Mouse (Mus musculus): ENCODE measurements around the gene Osbpl9. TPM values are rescaled to one million over a fixed set of nuclear protein-coding genes. Genes with fewer than 3 reads are reported as not detected.
A peak's percentile ranks its signal among the peaks of the same experiment; 100 is the strongest.

The Osbpl9 gene
- polyA plus RNA-seq (2017; shearing (Covaris generic)) = 10 to 100 TPM; 76.5 to 80.8 TPM

DNA sequence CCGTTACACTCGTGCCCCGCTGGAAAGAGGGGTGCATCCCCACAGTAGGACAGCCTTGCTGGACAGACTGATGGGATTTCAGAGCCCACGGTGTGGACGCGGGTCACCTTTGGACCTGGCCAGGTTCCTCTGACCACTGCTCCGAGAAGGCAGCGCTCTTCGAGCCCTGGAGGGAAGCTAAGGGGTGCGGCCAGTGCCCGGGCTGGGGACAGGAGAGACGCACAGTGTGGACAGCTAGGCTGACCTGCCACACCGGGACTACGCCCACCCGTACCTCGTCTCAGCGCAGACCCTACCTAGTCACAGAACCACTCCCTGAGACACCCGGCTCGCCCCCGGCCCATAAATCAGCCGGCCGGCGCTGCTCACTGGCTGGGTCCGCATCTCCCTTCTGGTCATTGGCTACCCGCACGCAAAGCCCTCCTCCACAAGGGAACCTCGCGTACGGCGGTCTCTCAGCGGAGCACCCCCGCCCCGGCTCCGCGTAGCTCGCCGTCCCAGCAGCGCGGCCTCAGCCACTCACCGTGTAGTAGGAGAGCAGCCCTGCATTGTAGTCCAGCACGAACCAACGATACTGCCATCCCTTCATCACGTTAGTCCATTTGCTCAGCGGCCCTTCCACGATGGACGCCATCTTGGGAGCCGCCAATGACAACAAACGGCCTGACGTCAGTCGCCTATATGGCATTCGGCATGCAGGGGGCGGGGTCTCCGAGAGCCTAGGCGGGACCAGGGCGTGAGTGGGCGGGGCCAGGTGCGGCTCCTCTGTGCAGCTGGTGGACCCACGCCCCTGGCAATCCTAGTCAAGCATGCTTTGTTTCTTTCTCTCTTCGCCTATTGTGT is at the start of gene Osbpl9:
Osbpl9 (minus strand) TSS at position 691 of the 843 bp plus-strand sequence.
- peak; percentile 92 for ATAC-seq

DNA sequence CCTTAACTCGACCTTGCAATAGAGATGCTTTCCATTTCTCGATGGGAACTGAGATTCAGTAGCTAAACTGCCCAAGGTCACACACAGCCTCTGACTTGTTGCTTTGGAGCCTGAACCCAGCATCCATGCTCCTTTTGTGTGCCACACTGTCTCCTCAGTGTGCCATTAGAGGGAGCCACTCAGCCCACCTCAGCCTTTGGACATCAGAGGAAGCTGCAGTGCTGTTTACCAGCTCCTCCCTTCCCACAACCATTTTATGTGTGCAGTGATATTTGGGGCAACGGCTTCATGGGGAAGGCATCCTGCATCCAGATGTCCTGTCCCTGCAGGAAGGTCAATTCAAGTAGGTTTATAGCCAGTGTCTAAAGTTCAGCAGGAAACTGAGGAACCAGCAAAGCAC is 49.5 kb upstream of the Osbpl9 start:
- ATAC-seq = no peak

DNA sequence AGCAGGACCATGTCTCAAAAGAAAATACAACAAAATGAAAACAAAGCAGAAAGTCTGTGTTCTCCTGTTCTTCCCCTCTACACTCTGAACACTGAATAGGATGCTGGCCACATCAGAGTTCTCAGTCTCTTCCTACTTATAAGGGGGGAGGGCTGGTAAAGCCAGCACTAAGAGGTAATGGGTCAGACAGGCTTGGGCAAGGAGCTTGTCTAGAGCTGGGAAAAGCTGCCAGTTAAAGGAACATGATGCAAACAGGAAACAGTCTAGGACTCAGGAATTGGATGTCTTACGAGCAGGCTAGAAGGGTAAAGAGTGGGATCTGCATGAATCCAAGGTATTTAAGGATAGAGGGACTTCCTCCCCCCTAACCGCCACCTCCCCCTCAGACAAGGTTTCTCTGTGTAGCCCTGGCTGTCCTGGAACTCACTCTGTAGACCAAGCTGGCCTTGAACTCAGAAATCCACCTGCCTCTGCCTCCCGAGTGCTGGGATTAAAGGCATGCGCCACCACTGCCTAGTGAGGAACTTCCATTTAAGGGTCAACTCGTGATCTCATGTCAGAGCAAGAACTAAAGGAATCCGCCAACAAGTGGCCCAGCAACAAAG is 43.0 kb upstream of the Osbpl9 start:
- ATAC-seq = no peak

- ATAC-seq = no peak
Measured at GRCm38 (mm10) chr4:109244506-109244905, 42.4 kb upstream of the Osbpl9 start.

DNA sequence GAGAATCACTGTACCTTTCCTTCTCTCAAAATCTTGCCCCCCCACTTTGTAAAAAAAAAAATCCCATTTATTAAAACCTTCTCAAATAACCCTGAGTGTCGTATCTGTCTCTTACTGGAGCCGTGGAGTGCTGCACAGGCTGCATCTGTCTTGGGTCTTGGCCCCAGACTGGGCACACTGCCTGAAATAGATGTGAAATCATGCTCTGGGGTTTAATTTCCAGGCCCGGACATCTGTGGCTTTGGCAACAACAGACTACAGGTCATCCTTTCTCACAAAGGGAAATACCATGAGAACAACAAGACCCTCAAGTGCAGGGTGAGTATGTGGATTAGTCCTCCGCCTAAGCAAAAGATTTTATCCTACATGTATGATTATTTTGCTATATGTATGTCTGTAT is 39.9 kb upstream of the Osbpl9 start:
- no peak for ATAC-seq

- ATAC-seq = no peak
Measured at GRCm38 (mm10) chr4:109241221-109241620, 39.1 kb upstream of the Osbpl9 start.

DNA sequence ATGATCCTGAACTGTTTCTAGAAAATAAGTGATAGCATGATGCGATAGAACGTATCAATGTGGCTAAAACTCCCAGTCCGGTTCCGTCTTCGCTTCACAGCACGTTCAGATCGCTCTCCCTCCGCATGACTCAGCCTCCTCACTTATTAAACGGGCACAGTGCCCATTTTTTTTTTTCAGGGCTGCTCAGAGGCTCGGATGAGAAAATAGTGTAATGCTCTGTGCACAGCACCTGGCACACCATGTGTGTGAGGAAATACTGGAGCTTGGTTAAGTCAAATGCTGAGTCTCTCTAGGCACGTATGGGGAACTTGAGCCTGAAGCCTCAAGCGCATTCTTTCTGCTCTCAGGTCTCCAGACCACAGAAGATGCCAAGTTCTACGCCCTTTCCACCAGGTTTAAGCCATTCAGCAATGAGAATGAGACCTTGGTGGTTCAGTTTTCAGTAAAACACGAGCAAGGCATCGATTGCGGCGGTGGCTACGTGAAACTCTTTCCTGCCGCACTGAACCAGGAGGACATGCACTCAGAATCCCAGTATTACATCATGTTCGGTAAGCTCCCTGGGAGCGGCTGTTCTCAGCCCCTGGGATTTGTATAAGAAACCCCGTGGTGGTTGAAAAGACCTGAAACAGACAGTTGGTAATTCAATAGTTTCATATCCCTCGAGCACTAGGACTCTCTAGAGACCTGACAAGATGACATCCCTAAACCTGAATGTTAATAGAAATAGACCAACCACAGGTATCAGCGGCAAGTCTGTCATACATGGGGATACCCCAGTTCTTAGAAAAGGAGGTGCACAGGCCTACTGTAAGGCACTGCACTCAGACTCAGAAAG is 36.6 kb upstream of the Osbpl9 start:
- ATAC-seq = no peak

DNA sequence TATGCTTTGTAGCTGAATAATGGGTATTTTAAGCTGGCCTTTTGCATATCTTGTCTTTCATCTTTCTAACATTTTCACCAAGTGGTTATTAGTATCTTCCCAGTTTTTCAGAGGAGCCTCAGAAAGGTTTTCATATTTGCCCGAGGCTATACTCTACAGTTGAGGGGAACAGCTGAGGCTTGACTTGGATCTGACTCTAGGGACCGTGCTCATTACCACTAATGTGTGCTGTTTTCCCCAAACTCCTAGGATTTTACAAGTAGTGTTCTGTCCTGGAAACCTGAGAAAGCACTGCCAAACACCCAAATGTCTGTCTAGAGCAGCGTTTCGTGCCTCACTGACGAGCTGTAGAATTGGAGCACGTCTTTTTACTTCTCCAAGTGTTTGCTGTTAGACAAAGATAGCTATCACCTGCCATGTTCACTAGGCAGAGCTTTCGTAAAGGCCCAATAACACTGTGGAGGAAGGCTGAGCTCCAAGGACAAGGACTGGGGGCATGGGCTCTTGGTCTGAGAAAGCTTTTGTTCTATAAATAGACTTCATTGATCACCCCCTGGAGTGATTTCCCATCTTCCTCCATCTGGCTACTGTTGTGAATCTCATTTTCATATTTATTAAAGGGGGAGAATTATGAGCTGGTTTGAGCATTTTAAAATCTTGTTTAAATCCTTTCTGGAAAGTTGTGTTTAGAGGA is 34.3 kb upstream of the Osbpl9 start:
- no peak for ATAC-seq

GRCm38 (mm10) chr4:109234806-109235350 is 32.8 kb upstream of the Osbpl9 start:
- ATAC-seq = no peak

DNA sequence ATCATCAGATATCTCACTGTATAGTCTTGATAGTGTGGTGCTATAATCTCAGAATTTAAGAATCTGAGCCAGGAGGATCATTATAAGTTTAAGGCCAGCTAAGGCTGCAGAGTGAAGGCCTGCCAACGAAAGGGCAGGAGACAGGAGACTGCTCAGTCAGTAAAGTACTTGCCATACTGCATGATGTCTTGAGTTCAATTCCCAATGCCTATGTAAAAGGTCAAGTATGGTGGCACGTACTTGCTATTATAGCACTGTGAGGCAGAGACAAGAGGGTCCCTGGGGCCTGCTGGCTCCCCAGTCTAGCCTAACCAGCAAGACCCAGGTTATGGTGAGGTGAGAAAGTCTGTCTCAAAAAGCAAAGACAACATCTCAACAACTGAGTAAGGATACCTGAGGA is 32.1 kb upstream of the Osbpl9 start, which contains the start of gene Calr4:
Calr4 (plus strand) TSS at position 301 of the 400 bp plus-strand sequence.
- no peak for ATAC-seq

DNA sequence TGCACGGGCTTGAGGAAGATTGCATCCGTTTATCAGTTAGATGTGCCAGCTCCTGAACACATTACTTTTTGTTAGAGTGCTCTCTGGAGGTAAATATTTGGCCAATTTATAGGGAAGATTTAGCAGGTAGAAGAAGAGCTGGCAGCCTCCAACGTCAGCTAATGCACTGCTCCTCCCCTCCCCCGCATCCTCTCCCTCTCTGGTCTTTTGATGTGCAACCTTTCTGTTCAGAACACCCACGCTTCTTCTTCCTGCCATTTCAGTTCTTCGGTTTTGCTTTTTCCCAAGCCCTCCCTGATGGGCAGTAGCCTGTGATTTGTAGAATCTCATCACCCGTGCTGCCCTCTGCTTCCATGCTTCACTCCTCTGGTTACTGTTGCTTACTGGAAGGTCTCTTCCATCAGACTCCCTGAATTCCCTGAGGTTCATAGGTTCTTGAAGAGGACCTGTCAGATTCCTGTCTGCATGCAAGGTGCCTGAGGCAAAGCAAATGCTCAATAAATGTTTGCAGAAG is 27.8 kb upstream of the Osbpl9 start:
- ATAC-seq = peak; percentile 90

DNA sequence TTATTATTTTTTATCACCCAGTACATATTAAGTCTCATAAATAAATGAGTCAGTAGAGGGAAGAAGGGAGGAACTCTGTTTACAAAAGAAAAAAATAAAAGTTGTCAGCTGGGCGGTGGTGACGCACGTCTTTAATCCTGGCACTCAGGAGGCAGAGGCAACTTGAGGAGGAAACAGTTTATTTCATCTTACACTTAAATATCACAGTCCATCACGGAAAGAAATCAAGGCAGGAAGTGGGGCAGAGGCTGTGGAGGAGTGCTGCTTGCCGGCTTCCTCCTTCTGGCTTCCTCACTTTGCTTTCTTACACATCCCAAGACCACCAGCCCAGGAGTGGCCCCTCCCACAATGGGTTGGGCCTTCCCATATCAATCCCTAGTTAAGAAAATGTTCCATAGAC is 24.0 kb upstream of the Osbpl9 start:
- ATAC-seq = no peak

DNA sequence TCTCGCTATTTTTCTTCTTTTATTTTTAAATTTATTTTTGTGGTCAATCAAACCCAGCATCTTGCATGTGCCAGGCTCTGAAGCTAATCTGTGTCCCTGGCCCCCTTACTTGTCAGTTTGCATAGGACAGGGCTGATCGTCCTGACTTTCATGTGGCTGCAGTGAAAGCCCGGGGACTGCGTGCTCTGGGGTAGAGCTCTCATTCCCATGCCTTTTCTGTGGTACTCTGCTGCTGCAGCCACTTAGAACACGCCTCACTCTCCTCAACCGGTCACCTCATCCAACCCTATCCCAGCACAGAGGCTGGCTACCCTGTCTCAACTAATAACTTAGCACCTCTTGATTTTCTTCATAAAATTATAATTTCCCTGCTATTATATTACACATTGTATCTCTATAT is 23.5 kb upstream of the Osbpl9 start:
- ATAC-seq = no peak

GRCm38 (mm10) chr4:109224762-109225552 is 22.9 kb upstream of the Osbpl9 start:
- no peak for ATAC-seq

GRCm38 (mm10) chr4:109222001-109222400 is 19.9 kb upstream of the Osbpl9 start:
- no peak for ATAC-seq

GRCm38 (mm10) chr4:109220441-109220940 is 18.4 kb upstream of the Osbpl9 start:
- ATAC-seq = no peak

DNA sequence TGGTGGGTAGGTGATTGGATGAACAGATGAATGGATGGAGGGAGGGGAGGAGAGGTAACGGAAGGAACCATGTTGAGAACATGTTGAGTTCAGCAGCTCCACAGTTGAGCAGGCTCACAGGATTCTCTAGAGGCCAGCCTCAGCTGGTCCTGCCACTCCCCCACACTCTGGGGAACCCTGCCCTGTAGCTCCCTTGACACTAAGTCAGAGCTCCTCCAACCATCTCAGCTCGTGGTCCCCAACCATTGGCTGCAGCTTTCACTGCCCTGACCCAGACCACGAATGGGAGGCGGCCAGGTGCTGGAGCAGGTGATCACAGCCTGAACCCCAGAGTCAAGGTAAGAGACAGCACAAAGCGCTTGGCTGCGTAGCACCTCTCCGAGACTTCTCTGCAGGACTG is 15.9 kb upstream of the Osbpl9 start:
- no peak for ATAC-seq

DNA sequence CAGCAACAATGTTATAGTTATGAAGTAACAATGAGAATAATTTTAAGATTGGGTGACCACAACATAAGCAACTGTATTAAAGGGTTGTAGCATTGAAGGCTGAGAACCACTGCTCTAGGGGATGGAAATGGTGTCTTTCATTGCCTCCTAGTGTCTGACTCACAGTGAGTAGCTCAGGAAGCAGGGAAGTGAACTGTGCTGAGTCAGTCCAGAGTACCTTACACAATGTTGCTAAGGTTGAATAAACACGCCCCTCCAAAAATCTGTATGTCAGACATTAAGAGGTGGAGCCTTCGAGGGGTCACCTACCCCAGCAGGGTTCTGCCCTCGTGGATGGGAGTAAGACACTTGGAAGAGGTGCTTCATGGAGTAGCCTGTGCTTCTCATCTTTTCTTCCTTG is 11.9 kb upstream of the Osbpl9 start:
- ATAC-seq = no peak

GRCm38 (mm10) chr4:109210881-109211280 is 8.8 kb upstream of the Osbpl9 start:
- ATAC-seq = no peak

GRCm38 (mm10) chr4:109210253-109210652 is 8.2 kb upstream of the Osbpl9 start:
- no peak for ATAC-seq

- no peak for ATAC-seq
Measured at GRCm38 (mm10) chr4:109207524-109207923, 5.5 kb upstream of the Osbpl9 start.
